19 mouse cellular contexts compared by ENCODE assay signal in genomic region chr17:64719760-64720159, GRCm38 (mm10).
"Had no signal": no experiment of that assay in that cellular context is flagged by ENCODE, and none has a peak within 500 bp of the region (broad histone marks: within the 10 kb centered on the region; RNA-seq: fewer than 3 reads in every experiment).

No protein-coding gene starts in this region.

- H3K9me3 ChIP-seq: kidney, embryonic 15.5 days; liver, embryonic 13.5 days; midbrain, embryonic 12.5 days; midbrain, embryonic 15.5 days; neural tube, embryonic 12.5 days; neural tube, embryonic 15.5 days; stomach, embryonic 15.5 days had no signal

- H3K4me2 ChIP-seq: kidney, embryonic 15.5 days; liver, embryonic 13.5 days; lung, embryonic 14.5 days; midbrain, embryonic 12.5 days; midbrain, embryonic 15.5 days; neural tube, embryonic 12.5 days; neural tube, embryonic 15.5 days; stomach, embryonic 15.5 days had no signal

- H3K27me3 ChIP-seq: kidney, embryonic 15.5 days; liver, embryonic 13.5 days; midbrain, embryonic 12.5 days; midbrain, embryonic 15.5 days; neural tube, embryonic 12.5 days; neural tube, embryonic 15.5 days; stomach, embryonic 15.5 days had no signal

- H3K9ac ChIP-seq: kidney, embryonic 15.5 days; liver, embryonic 13.5 days; lung, embryonic 14.5 days; midbrain, embryonic 12.5 days; midbrain, embryonic 15.5 days; neural tube, embryonic 12.5 days; neural tube, embryonic 15.5 days; stomach, embryonic 15.5 days had no signal

- ATAC-seq: midbrain, embryonic 15.5 days had no signal

- H3K4me3 ChIP-seq: kidney, embryonic 15.5 days; left cerebral cortex, adult 2 months; liver, embryonic 13.5 days; midbrain, embryonic 12.5 days; midbrain, embryonic 15.5 days; neural tube, embryonic 12.5 days; neural tube, embryonic 15.5 days; stomach, embryonic 15.5 days had no signal

- DNase-seq: kidney, adult 8-10 months; kidney, postnatal 10 days; kidney, postnatal 36 days; layer of hippocampus, postnatal 36 days; liver, embryonic 13.5 days; lung, embryonic 14.5 days; right cerebral cortex, adult 18-20 months; right cerebral cortex, postnatal 14 days; right cerebral cortex, postnatal 4 days; spleen, adult 18-20 months; thymus, postnatal 25 days had no signal

- H3K27ac ChIP-seq: kidney, embryonic 15.5 days; left cerebral cortex, adult 2 months; liver, embryonic 13.5 days; macrophage; midbrain, embryonic 12.5 days; midbrain, embryonic 15.5 days; neural tube, embryonic 12.5 days; neural tube, embryonic 15.5 days; stomach, embryonic 15.5 days had no signal

- H3K4me1 ChIP-seq: midbrain, embryonic 12.5 days; midbrain, embryonic 15.5 days; neural tube, embryonic 12.5 days; neural tube, embryonic 15.5 days; stomach, embryonic 15.5 days had no signal

- H3K36me3 ChIP-seq: midbrain, embryonic 15.5 days; neural tube, embryonic 12.5 days had no signal
